In genomic region chr1:90228323-90228697, GRCm38 (mm10) we compare ENCODE assay signal across 10 mouse cellular contexts. TPM values are rescaled to one million over a fixed set of nuclear protein-coding genes. Genes with fewer than 3 reads are reported as not detected.
DNase-seq lines count a peak whose midpoint lies in the region; ATAC-seq and TF ChIP-seq lines count a peak whose summit lies in the region.
"Had no signal": no experiment of that assay in that cellular context is flagged by ENCODE, and none has a peak within 500 bp of the region (broad histone marks: within the 10 kb centered on the region; RNA-seq: fewer than 3 reads in every experiment).

No protein-coding gene starts in this region.

- H3K4me2 ChIP-seq in heart, embryonic 15.5 days = peak overlapping the region; percentile 13; the same call in 1 of the 2 replicates
- H3K4me2 ChIP-seq in forebrain, embryonic 12.5 days = 0 out of 2 replicates have a peak overlapping the region, but pooled peaks have one; percentile 17
- H3K4me2 ChIP-seq in limb, embryonic 11.5 days (ENCODE audit: low read depth, severe bottlenecking) = no peak overlapping the region

- H3K79me2 ChIP-seq in heart, adult 2 months (replicated peaks; ENCODE audit: control insufficient read depth, insufficient read depth, low read length) = no peaks in the 10 kb centered on the region
- H3K79me2 ChIP-seq in C2C12 (ENCODE audit: control insufficient read depth, insufficient read depth) = no peaks in the 10 kb centered on the region

- no peak for TF ChIP-seq POLR2A in heart, adult 2 months (IDR thresholded peaks at IDR 0.05; ENCODE audit: insufficient read depth, low read depth, low read length)

- H3K9ac ChIP-seq in heart, embryonic 15.5 days = no peak overlapping the region
- H3K9ac ChIP-seq in heart, adult 2 months (ENCODE audit: low read depth, low read length) = no peak overlapping the region
- H3K9ac ChIP-seq in forebrain, embryonic 12.5 days = peak overlapping the region; percentile 8; the same call in 1 of the 2 replicates
- H3K9ac ChIP-seq in limb, embryonic 11.5 days (ENCODE audit: low read length) = no peak overlapping the region

- DNase-seq in heart, adult 2 months = no peak
- peak; percentile 35 for DNase-seq in limb, embryonic 11.5 days (ENCODE audit: low spot score)
- no peak for DNase-seq in MN1 (ENCODE audit: low spot score)
- no peak for DNase-seq in right cerebral cortex, adult 2 months (ENCODE audit: low spot score in 2 of 2)
- DNase-seq: gastrocnemius, postnatal 25 days; kidney, adult 2 months had no signal

- 29% methylated on average over 9 of the region's 9 CpGs for WGBS in heart, embryonic 15.5 days
- 53% methylated on average over 9 of the region's 9 CpGs for WGBS in heart, adult 2 months
- WGBS in forebrain, embryonic 12.5 days = 56% methylated on average over 9 of the region's 9 CpGs
- WGBS in limb, embryonic 11.5 days = 40% methylated on average over 9 of the region's 9 CpGs

- H3K79me3 ChIP-seq in C2C12 (ENCODE audit: low read depth) = no peaks in the 10 kb centered on the region

- H3K36me3 ChIP-seq in heart, embryonic 15.5 days = no peaks in the 10 kb centered on the region
- no peaks in the 10 kb centered on the region for H3K36me3 ChIP-seq in heart, adult 2 months (ENCODE audit: control insufficient read depth, insufficient read depth, low read length)
- no peaks in the 10 kb centered on the region for H3K36me3 ChIP-seq in C2C12 (ENCODE audit: control insufficient read depth, insufficient read depth)
- H3K36me3 ChIP-seq in forebrain, embryonic 12.5 days (replicated peaks) = no peaks in the 10 kb centered on the region
- no peaks in the 10 kb centered on the region for H3K36me3 ChIP-seq in limb, embryonic 11.5 days (ENCODE audit: control insufficient read depth, insufficient read depth, low read length)

- no peak overlapping the region for H3ac ChIP-seq in C2C12 (ENCODE audit: control insufficient read depth, insufficient read length, low read depth)

- no peak for TF ChIP-seq CTCF in heart, adult 2 months (IDR thresholded peaks at IDR 0.05)
- TF ChIP-seq CTCF in C2C12 (IDR thresholded peaks at IDR 0.05; ENCODE audit: control insufficient read depth, insufficient read depth, insufficient read length) = no peak

- ATAC-seq in heart, embryonic 15.5 days (replicated peaks; ENCODE audit: insufficient number of reproducible peaks, insufficient read depth, low FRiP score, low read depth) = no peak
- ATAC-seq in forebrain, embryonic 12.5 days (ENCODE audit: low FRiP score) = no peak; the same call in 1 of the 2 replicates
- no peak for ATAC-seq in limb, embryonic 11.5 days (ENCODE audit: insufficient number of reproducible peaks, low FRiP score, low TSS enrichment, low read depth)
- no peak for ATAC-seq in activated CD4-positive, CD25-positive, alpha-beta regulatory T cell, adult 4 months

- no peak for TF ChIP-seq EP300 in heart, adult 2 months (IDR thresholded peaks at IDR 0.05; ENCODE audit: insufficient read depth, low read depth, low read length)

- H3K9me3 ChIP-seq in heart, embryonic 15.5 days (replicated peaks) = no peaks in the 10 kb centered on the region
- H3K9me3 ChIP-seq in forebrain, embryonic 12.5 days = no peaks in the 10 kb centered on the region
- H3K9me3 ChIP-seq in limb, embryonic 11.5 days (ENCODE audit: control insufficient read depth, low read length) = no peaks in the 10 kb centered on the region

- no peaks in the 10 kb centered on the region; the same call in 1 of the 2 replicates for H3K27me3 ChIP-seq in heart, embryonic 15.5 days
- H3K27me3 ChIP-seq in heart, adult 2 months (ENCODE audit: control insufficient read depth, insufficient read depth, low read length) = no peaks in the 10 kb centered on the region
- H3K27me3 ChIP-seq in C2C12 (ENCODE audit: control insufficient read depth, insufficient read depth, insufficient read length) = no peaks in the 10 kb centered on the region
- 0 out of 2 replicates have a peak, but pooled peaks cover 4% of the 10 kb centered on the region for H3K27me3 ChIP-seq in forebrain, embryonic 12.5 days
- H3K27me3 ChIP-seq in limb, embryonic 11.5 days (ENCODE audit: control insufficient read depth, insufficient read depth, low read length) = no peaks in the 10 kb centered on the region; the same call in 1 of the 2 replicates

- H3K27ac ChIP-seq in heart, embryonic 15.5 days = peak overlapping the region; percentile 21; the same call in 1 of the 2 replicates
- H3K27ac ChIP-seq in heart, adult 2 months = no peak overlapping the region
- H3K27ac ChIP-seq in forebrain, embryonic 12.5 days = peak overlapping the region; percentile 65
- no peak overlapping the region for H3K27ac ChIP-seq in limb, embryonic 11.5 days (replicated peaks; ENCODE audit: low read depth, low read length)

- H3K4me3 ChIP-seq in heart, embryonic 15.5 days = no peak overlapping the region
- no peak overlapping the region for H3K4me3 ChIP-seq in heart, adult 2 months
- H3K4me3 ChIP-seq in C2C12 (ENCODE audit: insufficient read depth, poor library complexity, severe bottlenecking) = no peak overlapping the region
- H3K4me3 ChIP-seq in forebrain, embryonic 12.5 days (replicated peaks) = no peak overlapping the region
- no peak overlapping the region for H3K4me3 ChIP-seq in limb, embryonic 11.5 days (ENCODE audit: low read depth, low read length)

- intact Hi-C loops in heart, adult 2 months (cut with DNase I) = no loop called here

- peaks cover 28% of the 10 kb centered on the region for H3K4me1 ChIP-seq in heart, embryonic 15.5 days (replicated peaks)
- peaks cover 3% of the 10 kb centered on the region for H3K4me1 ChIP-seq in heart, adult 2 months (ENCODE audit: control insufficient read depth, insufficient read depth, low read length)
- peaks cover 38% of the 10 kb centered on the region for H3K4me1 ChIP-seq in forebrain, embryonic 12.5 days
- H3K4me1 ChIP-seq in limb, embryonic 11.5 days (ENCODE audit: control insufficient read depth, insufficient read depth, low read length) = peaks cover 5% of the 10 kb centered on the region

TF ChIP-seq in C2C12, 6 proteins besides CTCF, POLR2A, EP300 and RAD21:
- peak; percentile 38 for TF ChIP-seq MYOD1 (IDR thresholded peaks at IDR 0.05; ENCODE audit: control insufficient read depth, insufficient read length, low read depth)
- no peak for TF ChIP-seq MYOG (IDR thresholded peaks at IDR 0.05; ENCODE audit: control insufficient read depth, extremely low read depth, insufficient read length)
- no peak for TF ChIP-seq USF1 (IDR thresholded peaks at IDR 0.05; ENCODE audit: low read depth)
- no peak for TF ChIP-seq MAX (IDR thresholded peaks at IDR 0.05)
- no peak for TF ChIP-seq FOSL1 (IDR thresholded peaks at IDR 0.05; ENCODE audit: insufficient read depth, low read length, poor library complexity, severe bottlenecking)

RNA-seq across cellular contexts. Expression of gene Ackr3, which starts 24.5 kb away (rescaled TPM):
- 26.9 and 29.0 TPM in 2 replicates for polyA plus RNA-seq in heart, embryonic 15.5 days (2015; fragmentation: Nextera tagmentation; extraction: Ambion mirVana)
- total RNA-seq in heart, adult 2 months (2021) = 10 to 100 TPM; 56.5 to 58.0 TPM
- 186 and 351 TPM in 2 replicates for polyA plus RNA-seq in heart, adult 2 months (2012; rRNA removed)
- 14.5 TPM for polyA plus RNA-seq in C2C12 (2012; fragmentation: generic; extraction: Trizol)
- polyA plus RNA-seq in forebrain, embryonic 12.5 days (2016; fragmentation: Nextera tagmentation; extraction: Ambion mirVana) = 25.5 and 28.7 TPM in 2 replicates
- polyA plus RNA-seq in limb, embryonic 11.5 days (2014; fragmentation: Nextera tagmentation; extraction: Ambion mirVana) = 22.5 and 26.0 TPM in 2 replicates
- under 1 TPM; 0.15 to 0.21 TPM for polyA plus RNA-seq in activated CD4-positive, CD25-positive, alpha-beta regulatory T cell, adult 4 months (2017; shearing (Covaris generic))

Comparison
In these comparisons a context has a peak if more than half of its experiments do, and no peak if none do; other contexts are left out.
1. H3K27ac ChIP-seq: peak in heart, embryonic 15.5 days (single experiment) and forebrain, embryonic 12.5 days (single experiment); none in heart, adult 2 months (single experiment) and limb, embryonic 11.5 days (single experiment).
2. RNA of gene Ackr3, which starts 24.5 kb away (polyA plus RNA-seq): 186 to 351 TPM in heart, adult 2 months, 26.9 to 29.0 TPM in heart, embryonic 15.5 days, 22.5 to 26.0 TPM in limb, embryonic 11.5 days, 25.5 to 28.7 TPM in forebrain, embryonic 12.5 days and 14.5 TPM in C2C12 (single experiment); 0.15 to 0.21 TPM in activated CD4-positive, CD25-positive, alpha-beta regulatory T cell, adult 4 months; every median in the first group is over 10 times any median in the second.